Mouse (Mus musculus) liver, adult (tissue): ENCODE results near the gene Calm2.

ENCODE experiments used
- GATA4 ChIP-seq: IDR thresholded peaks from 2 replicates; pipeline ENCODE4 v1.6.1; 2014; ENCODE audit warnings: mild to moderate bottlenecking, low read length; ENCODE audit not compliant: insufficient replicate concordance

Calm2 gene

GRCm38 (mm10) chr17:87444763-87445162, 2.0 kb downstream of the Calm2 start:
- no peak for TF ChIP-seq GATA4

- no peak for TF ChIP-seq GATA4
Observed at GRCm38 (mm10) chr17:87441537-87441936, 5.2 kb downstream of the Calm2 start.

- no peak for TF ChIP-seq GATA4
Observed at GRCm38 (mm10) chr17:87439441-87439840, 7.3 kb downstream of the Calm2 start.

- TF ChIP-seq GATA4: no peak
Observed at GRCm38 (mm10) chr17:87433929-87434328, 12.8 kb downstream of the Calm2 start.

GRCm38 (mm10) chr17:87432743-87433142, 14.0 kb downstream of the Calm2 start:
- no peak for TF ChIP-seq GATA4

GRCm38 (mm10) chr17:87432314-87432713, 14.4 kb downstream of the Calm2 start:
- no peak for TF ChIP-seq GATA4

- no peak for TF ChIP-seq GATA4
Observed at GRCm38 (mm10) chr17:87429431-87429830, 17.3 kb downstream of the Calm2 start.

- TF ChIP-seq GATA4: no peak
Observed at GRCm38 (mm10) chr17:87427511-87427910, 19.2 kb downstream of the Calm2 start, which contains the start of gene Stpg4. Stpg4 (minus strand) TSS chr17:87427741.

- no peak for TF ChIP-seq GATA4
Observed at GRCm38 (mm10) chr17:87418082-87418481, 28.7 kb downstream of the Calm2 start.

GRCm38 (mm10) chr17:87406646-87407045, 40.1 kb downstream of the Calm2 start:
- TF ChIP-seq GATA4: no peak

GRCm38 (mm10) chr17:87405576-87405975, 41.2 kb downstream of the Calm2 start:
- TF ChIP-seq GATA4: no peak

GRCm38 (mm10) chr17:87403462-87403861, 43.3 kb downstream of the Calm2 start:
- no peak for TF ChIP-seq GATA4

- no peak for TF ChIP-seq GATA4
Observed at GRCm38 (mm10) chr17:87402444-87402843, 44.3 kb downstream of the Calm2 start.

- TF ChIP-seq GATA4: no peak
Observed at GRCm38 (mm10) chr17:87397088-87397487, 49.6 kb downstream of the Calm2 start.

- no peak; the same call in 1 of the 2 replicates for TF ChIP-seq GATA4
Observed at GRCm38 (mm10) chr17:87391242-87391641, 55.5 kb downstream of the Calm2 start.

- no peak for TF ChIP-seq GATA4
Observed at GRCm38 (mm10) chr17:87387068-87387467, 59.7 kb downstream of the Calm2 start.

- no peak for TF ChIP-seq GATA4
Observed at GRCm38 (mm10) chr17:87385835-87386234, 60.9 kb downstream of the Calm2 start.
